Mouse (Mus musculus) intestine, embryonic 15.5 days (tissue): Measurements from ENCODE around the gene Cacybp. TPM values are rescaled to one million over a fixed set of nuclear protein-coding genes. Genes with fewer than 3 reads are reported as not detected.

Experiments
- polyA plus RNA-seq: library from polyadenylated mRNA; unstranded; fragments of >200 nt; fragmentation: Nextera tagmentation; extraction: Ambion mirVana; gene quantifications from 2 replicates; pipeline ENCODE4 v1.2.1, GENCODE M21; 2015

Gene Cacybp
- polyA plus RNA-seq, 1 experiment from 2014 or later, result 235 TPM

Other genes with a start within 250 kb of the Cacybp start
- 9.6 and 10.5 TPM in 2 replicates for gene 4930523C07Rik, start 168.5 kb downstream of the Cacybp start, polyA plus RNA-seq
- gene Tnn, start 59.3 kb downstream of the Cacybp start, polyA plus RNA-seq, result 6.6 TPM in 2 replicates
- 295 and 314 TPM in 2 replicates for gene Mrps14, start 17.7 kb downstream of the Cacybp start, polyA plus RNA-seq